Mouse (Mus musculus) MEL (cell line): ENCODE results near the gene Rap2b. TPM values are rescaled to one million over a fixed set of nuclear protein-coding genes. Genes with fewer than 3 reads are reported as not detected.

Source experiments
- DNase-seq: peaks from one replicate; pipeline ENCODE4 v3.0.0; 2011; ENCODE audit warnings: low read depth, low spot score
- H3K27ac ChIP-seq: 2 replicates; pipeline ENCODE4 v1.5.1; 2012; ENCODE audit warnings: low read depth, mild to moderate bottlenecking, control low read depth, low read length, moderate library complexity; ENCODE audit not compliant: control insufficient read depth
- H3K27me3 ChIP-seq, 2 experiments: fragments of 150-350 bp in 1 of 2; sonication (generic) in 1 of 2; 2 replicates each; pipeline ENCODE4 v1.6.1; 2012; ENCODE audit warnings: low read length in 2 of 2, mild to moderate bottlenecking in 2 of 2, improper control_type of control experiment in 1 of 2, moderate library complexity in 1 of 2; ENCODE audit not compliant: insufficient read depth in 2 of 2, control insufficient read depth in 1 of 2
- H3K36me3 ChIP-seq, 2 experiments: 2 replicates each; pipeline ENCODE4 v1.6.1; 2012 to 2014; ENCODE audit warnings: low read length in 2 of 2, improper control_type of control experiment in 1 of 2, inconsistent platforms in 1 of 2, mild to moderate bottlenecking in 1 of 2; ENCODE audit not compliant: insufficient read depth in 2 of 2, control insufficient read depth in 1 of 2
- H3K4me1 ChIP-seq, 2 experiments: fragments of 150-350 bp in 1 of 2; sonication (generic) in 1 of 2; 2 replicates each; pipeline ENCODE4 v1.6.1; 2012; ENCODE audit warnings: low read length in 2 of 2, improper control_type of control experiment in 1 of 2, mild to moderate bottlenecking in 1 of 2; ENCODE audit not compliant: insufficient read depth in 2 of 2, control insufficient read depth in 1 of 2
- H3K4me3 ChIP-seq, 2 experiments: fragments of 150-350 bp in 1 of 2; sonication (generic) in 1 of 2; 2 replicates each; pipeline ENCODE4 v1.5.1; 2012; ENCODE audit warnings: low read depth in 2 of 2, low read length in 2 of 2, mild to moderate bottlenecking in 2 of 2, moderate library complexity in 2 of 2, control low read depth in 1 of 2, improper control_type of control experiment in 1 of 2; ENCODE audit not compliant: control insufficient read depth in 1 of 2, insufficient read depth in 1 of 2
- H3K79me2 ChIP-seq: 2 replicates; pipeline ENCODE4 v1.6.1; 2012; ENCODE audit warnings: mild to moderate bottlenecking, low read length, moderate library complexity; ENCODE audit not compliant: control insufficient read depth, poor library complexity, insufficient read depth
- H3K9ac ChIP-seq: 2 replicates; pipeline ENCODE4 v1.6.1; 2012; ENCODE audit warnings: low read depth, mild to moderate bottlenecking, control low read depth, low read length, moderate library complexity; ENCODE audit not compliant: control insufficient read depth, poor library complexity, severe bottlenecking
- H3K9me3 ChIP-seq: fragments of 150-350 bp; sonication (generic); replicated peaks from 2 replicates; pipeline ENCODE4 v1.6.1; 2012; ENCODE audit warnings: mild to moderate bottlenecking, low read length, improper control_type of control experiment, moderate library complexity; ENCODE audit not compliant: insufficient read depth
- CHD1 ChIP-seq: IDR thresholded peaks from 2 replicates; pipeline ENCODE4 v1.6.1; 2012; ENCODE audit warnings: low read depth, mild to moderate bottlenecking, inconsistent platforms, low read length, improper control_type of control experiment
- CHD2 ChIP-seq: IDR thresholded peaks from 2 replicates; pipeline ENCODE4 v1.6.1; 2011; ENCODE audit warnings: low read length, improper control_type of control experiment
- CTCF ChIP-seq, 3 experiments: IDR thresholded peaks in 2 of 3; conservative IDR thresholded peaks in 1 of 3; 2 replicates each; pipeline ENCODE4 v1.5.1; 2011 to 2012; ENCODE audit warnings: low read length in 3 of 3, low read depth in 2 of 3, mild to moderate bottlenecking in 2 of 3, improper control_type of control experiment in 1 of 3, inconsistent platforms in 1 of 3, mixed read lengths in 1 of 3, moderate library complexity in 1 of 3; ENCODE audit not compliant: control insufficient read depth in 1 of 3, insufficient read depth in 1 of 3, poor library complexity in 1 of 3, severe bottlenecking in 1 of 3
- ELF1 ChIP-seq: IDR thresholded peaks from 2 replicates; pipeline ENCODE4 v1.6.1; 2014; ENCODE audit warnings: low read depth, mild to moderate bottlenecking, inconsistent platforms, low read length, improper control_type of control experiment, moderate library complexity
- GABPA ChIP-seq: IDR thresholded peaks from 2 replicates; pipeline ENCODE4 v1.6.1; 2012; ENCODE audit warnings: low read depth, mild to moderate bottlenecking, inconsistent platforms, low read length, improper control_type of control experiment, moderate library complexity
- GATA1 ChIP-seq: IDR thresholded peaks from 2 replicates; pipeline ENCODE4 v1.6.1; 2011; ENCODE audit warnings: low read depth, low read length, improper control_type of control experiment
- JUND ChIP-seq: IDR thresholded peaks from 2 replicates; pipeline ENCODE4 v1.6.1; 2011; ENCODE audit warnings: low read depth, mild to moderate bottlenecking, improper control_type of control experiment, low read length
- KAT2A ChIP-seq: conservative IDR thresholded peaks from 2 replicates; pipeline ENCODE4 v1.6.1; 2012; ENCODE audit warnings: low read depth, low read length, improper control_type of control experiment, inconsistent platforms
- MAFK ChIP-seq: IDR thresholded peaks from 2 replicates; pipeline ENCODE4 v1.6.1; 2011; ENCODE audit warnings: low read depth, mild to moderate bottlenecking, low read length, improper control_type of control experiment, borderline replicate concordance
- MAX ChIP-seq: IDR thresholded peaks from 2 replicates; pipeline ENCODE4 v1.6.1; 2011; ENCODE audit warnings: low read length, improper control_type of control experiment
- MAZ ChIP-seq: IDR thresholded peaks from 2 replicates; pipeline ENCODE4 v1.6.1; 2012; ENCODE audit warnings: low read depth, mild to moderate bottlenecking, inconsistent platforms, low read length, improper control_type of control experiment
- MEF2A ChIP-seq: IDR thresholded peaks from 2 replicates; pipeline ENCODE4 v1.6.1; 2014; ENCODE audit warnings: low read depth, mild to moderate bottlenecking, inconsistent platforms, low read length, improper control_type of control experiment; ENCODE audit not compliant: poor library complexity, insufficient replicate concordance, severe bottlenecking; ENCODE audit errors: extremely low read depth
- MXI1 ChIP-seq: IDR thresholded peaks from 2 replicates; pipeline ENCODE4 v1.6.1; 2011; ENCODE audit warnings: mild to moderate bottlenecking, low read depth, low read length, improper control_type of control experiment
- MYB ChIP-seq: IDR thresholded peaks from 2 replicates; pipeline ENCODE4 v1.6.1; 2011; ENCODE audit warnings: mild to moderate bottlenecking, low read depth, low read length, improper control_type of control experiment
- MYC ChIP-seq: IDR thresholded peaks from 2 replicates; pipeline ENCODE4 v1.6.1; 2011; ENCODE audit warnings: low read depth, mild to moderate bottlenecking, low read length, improper control_type of control experiment, moderate library complexity
- NELFE ChIP-seq: IDR thresholded peaks from 2 replicates; pipeline ENCODE4 v1.6.1; 2011; ENCODE audit warnings: low read depth, low read length, improper control_type of control experiment
- NRF1 ChIP-seq: IDR thresholded peaks from 2 replicates; pipeline ENCODE4 v1.6.1; 2014; ENCODE audit warnings: low read depth, mild to moderate bottlenecking, inconsistent platforms, low read length, improper control_type of control experiment, moderate library complexity; ENCODE audit not compliant: poor library complexity, insufficient read depth, severe bottlenecking
- POLR2AphosphoS2 ChIP-seq: IDR thresholded peaks from 2 replicates; pipeline ENCODE4 v1.6.1; 2011; ENCODE audit warnings: low read length, improper control_type of control experiment
- POLR2AphosphoS5 ChIP-seq: IDR thresholded peaks from 2 replicates; pipeline ENCODE4 v1.6.1; 2012; ENCODE audit warnings: low read depth, borderline replicate concordance, mild to moderate bottlenecking, inconsistent platforms, low read length, moderate library complexity, mixed read lengths
- RAD21 ChIP-seq: IDR thresholded peaks from 2 replicates; pipeline ENCODE4 v1.6.1; 2011; ENCODE audit warnings: mild to moderate bottlenecking, low read depth, low read length, improper control_type of control experiment
- SIN3A ChIP-seq: IDR thresholded peaks from 2 replicates; pipeline ENCODE4 v1.6.1; 2012; ENCODE audit warnings: low read length, improper control_type of control experiment, inconsistent platforms
- SMC3 ChIP-seq: IDR thresholded peaks from 2 replicates; pipeline ENCODE4 v1.6.1; 2011; ENCODE audit warnings: low read depth, low read length, improper control_type of control experiment
- TCF12 ChIP-seq: IDR thresholded peaks from 2 replicates; pipeline ENCODE4 v1.6.1; 2014; ENCODE audit warnings: low read depth, mild to moderate bottlenecking, inconsistent platforms, low read length, improper control_type of control experiment, moderate library complexity
- UBTF ChIP-seq: IDR thresholded peaks from 2 replicates; pipeline ENCODE4 v1.6.1; 2012; ENCODE audit warnings: low read depth, mild to moderate bottlenecking, inconsistent platforms, low read length, improper control_type of control experiment, moderate library complexity, borderline replicate concordance; ENCODE audit not compliant: insufficient read depth
- USF1 ChIP-seq: IDR thresholded peaks from 2 replicates; pipeline ENCODE4 v1.6.1; 2014; ENCODE audit warnings: low read depth, mild to moderate bottlenecking, inconsistent platforms, low read length, improper control_type of control experiment, moderate library complexity
- ZC3H11A ChIP-seq: IDR thresholded peaks from 2 replicates; pipeline ENCODE4 v1.6.1; 2012; ENCODE audit warnings: low read depth, mild to moderate bottlenecking, inconsistent platforms, low read length, improper control_type of control experiment
- ZKSCAN1 ChIP-seq: IDR thresholded peaks from 2 replicates; pipeline ENCODE4 v1.6.1; 2012; ENCODE audit warnings: low read depth, mild to moderate bottlenecking, inconsistent platforms, low read length, improper control_type of control experiment, moderate library complexity
- ZNF384 ChIP-seq: IDR thresholded peaks from 2 replicates; pipeline ENCODE4 v1.6.1; 2012; ENCODE audit warnings: low read depth, mild to moderate bottlenecking, inconsistent platforms, low read length, improper control_type of control experiment
- polyA plus RNA-seq, 2 experiments: library from polyadenylated mRNA; stranded (reverse) in 1 of 2; unstranded in 1 of 2; fragments of >175 nt in 1 of 2; fragments of >200 nt in 1 of 2; gene quantifications; 2 replicates each; pipeline versions ENCODE4 v1.2.1 to v1.2.4; 2012; ENCODE audit warnings: low replicate concordance in 2 of 2, low read depth in 1 of 2; ENCODE audit not compliant: insufficient read length in 2 of 2, insufficient read depth in 1 of 2, missing spikeins in 1 of 2
- total RNA-seq: library from RNA; depleted of rRNA; stranded (reverse); fragments of 300-350 nt; gene quantifications from 2 replicates; pipeline ENCODE4 v1.2.3, GENCODE M21; 2012

Rap2b gene
- total and polyA plus RNA-seq, 3 experiments, result 4.4 to 5.6 TPM; not detected in 1

DNA sequence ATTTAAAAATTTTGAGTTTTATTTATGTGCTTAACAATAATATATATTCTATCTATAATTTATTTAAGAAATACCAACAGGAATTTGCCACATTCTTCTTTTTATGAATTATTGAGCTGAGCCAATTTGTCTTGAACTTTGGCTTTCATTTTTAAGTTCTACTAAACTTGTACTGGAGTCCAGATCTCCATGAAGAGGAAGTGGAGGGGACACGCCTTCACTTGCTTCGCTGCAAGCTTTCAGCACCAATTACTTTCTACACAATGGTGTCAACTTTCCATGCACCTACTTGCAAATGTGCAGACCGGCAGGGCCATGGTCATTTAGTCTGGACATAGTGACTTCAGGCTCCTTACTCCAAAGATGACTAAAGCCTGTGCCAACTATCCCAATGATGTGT lies 32.1 kb downstream of the Rap2b start:
- Histone ChIP-seq H3K27me3 (no peaks in the 10 kb centered on the region), H3K9me3 (no peaks in the 10 kb centered on the region), H3K27ac (no peak overlapping the region), H3K4me1 (peaks cover 18 to 34% of the 10 kb centered on the region in 2 experiments), H3K36me3 (peaks cover 0 to 28% of the 10 kb centered on the region in 2 experiments; a peak in 2 of 4 replicates), H3K9ac (peak overlapping the region; percentile 9; the same call in 1 of the 2 replicates), H3K79me2 (no peaks in the 10 kb centered on the region), H3K4me3 (peak overlapping the region in 1 of 2 experiments; percentile 56; a peak in 2 of 4 replicates)
- no peak for TF ChIP-seq USF1
- no peak for TF ChIP-seq ZNF384
- TF ChIP-seq MEF2A, result no peak
- TF ChIP-seq MXI1, result 0 out of 2 replicates have a peak, but pooled peaks have one; percentile 31
- no peak for TF ChIP-seq NRF1
- TF ChIP-seq MAX, result peak; percentile 35; the same call in 1 of the 2 replicates
- no peak for TF ChIP-seq UBTF
- TF ChIP-seq GATA1, result no peak
- 0 out of 2 replicates have a peak, but pooled peaks have one; percentile 46 for TF ChIP-seq ELF1
- TF ChIP-seq SIN3A, result 0 out of 2 replicates have a peak, but pooled peaks have one; percentile 60
- no peak for TF ChIP-seq ZC3H11A
- no peak for TF ChIP-seq SMC3
- peak; percentile 49; the same call in 1 of the 2 replicates for TF ChIP-seq MYC
- no peak for TF ChIP-seq CHD2
- no peak for TF ChIP-seq POLR2AphosphoS5
- TF ChIP-seq NELFE, result no peak
- TF ChIP-seq CTCF (IDR thresholded peaks at IDR 0.05 in 2 of 3, conservative IDR thresholded peaks at IDR 0.05 in 1 of 3; ENCODE audit: control insufficient read depth in 1 of 3, insufficient read depth in 1 of 3, low read depth in 2 of 3, low read length in 3 of 3, poor library complexity in 1 of 3, severe bottlenecking in 1 of 3), result no peak
- peak; percentile 81 for DNase-seq

DNA sequence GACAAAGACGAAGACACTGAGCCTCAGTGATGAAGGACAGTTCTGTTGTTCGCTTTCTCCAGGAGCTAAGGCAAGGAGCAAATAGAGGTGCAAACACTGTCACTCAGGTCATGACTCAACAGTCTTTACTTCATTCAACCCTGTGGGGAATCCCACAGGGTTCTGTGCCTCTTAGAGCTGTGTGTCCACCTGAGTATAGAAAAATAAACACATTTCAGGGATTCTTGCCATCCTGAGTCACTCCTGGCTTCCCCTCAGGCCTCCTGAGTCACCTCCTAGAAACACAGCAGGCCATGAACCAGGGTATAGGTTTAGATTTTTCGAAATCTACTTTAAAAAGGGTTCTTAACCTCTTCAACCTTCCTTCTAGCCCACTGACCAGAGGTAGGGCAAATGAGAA lies 33.9 kb downstream of the Rap2b start:
- H3K27ac ChIP-seq, result no peak overlapping the region
- H3K27me3 ChIP-seq, result no peaks in the 10 kb centered on the region
- H3K4me1 ChIP-seq, result peaks cover 18 to 32% of the 10 kb centered on the region in 2 experiments
- H3K36me3 ChIP-seq, result peaks cover 0 to 28% of the 10 kb centered on the region in 2 experiments; a peak in 2 of 4 replicates
- H3K9me3 ChIP-seq, result no peaks in the 10 kb centered on the region
- no peak overlapping the region for H3K9ac ChIP-seq
- H3K79me2 ChIP-seq, result no peaks in the 10 kb centered on the region
- no peak for DNase-seq
- H3K4me3 ChIP-seq, result no peak overlapping the region
- TF ChIP-seq POLR2AphosphoS2 (no peak), GABPA (no peak), MAZ (no peak), JUND (no peak), ZC3H11A (no peak), NRF1 (no peak), MXI1 (no peak), TCF12 (no peak), CHD2 (no peak), RAD21 (no peak), USF1 (no peak), MYB (no peak), MAFK (no peak), ELF1 (no peak), NELFE (no peak), UBTF (no peak), MEF2A (no peak), CHD1 (no peak), ZKSCAN1 (no peak), KAT2A (no peak)
